13 mouse cellular contexts compared by ENCODE assay signal in genomic region chr12:39736097-39736920, GRCm38 (mm10).
DNase-seq lines count a peak whose midpoint lies in the region; ATAC-seq and TF ChIP-seq lines count a peak whose summit lies in the region.
"Had no signal": no experiment of that assay in that cellular context is flagged by ENCODE, and none has a peak within 500 bp of the region (broad histone marks: within the 10 kb centered on the region; RNA-seq: fewer than 3 reads in every experiment).

No protein-coding gene starts in this region.

- no peaks in the 10 kb centered on the region for H3K27me3 ChIP-seq in hindbrain, embryonic 11.5 days (ENCODE audit: control insufficient read depth, insufficient read depth, low read length)
- no peaks in the 10 kb centered on the region for H3K27me3 ChIP-seq in hindbrain, embryonic 10.5 days (ENCODE audit: insufficient read depth, poor library complexity, severe bottlenecking)
- no peaks in the 10 kb centered on the region for H3K27me3 ChIP-seq in forebrain, embryonic 12.5 days
- no peaks in the 10 kb centered on the region for H3K27me3 ChIP-seq in neural tube, embryonic 12.5 days (replicated peaks)
- no peaks in the 10 kb centered on the region for H3K27me3 ChIP-seq in lung, postnatal 0 days (replicated peaks; ENCODE audit: insufficient read depth, low read length)
- H3K27me3 ChIP-seq: embryonic facial prominence, embryonic 13.5 days had no signal

- ATAC-seq in hindbrain, embryonic 11.5 days (ENCODE audit: low FRiP score), result peak; percentile 46
- peak; percentile 44 for ATAC-seq in forebrain, embryonic 12.5 days (ENCODE audit: low FRiP score)
- ATAC-seq in neural tube, embryonic 12.5 days (ENCODE audit: low FRiP score, low read depth), result peak; percentile 86
- ATAC-seq in lung, postnatal 0 days, result no peak

- H3K27ac ChIP-seq in hindbrain, embryonic 11.5 days (ENCODE audit: low read depth, low read length), result no peak overlapping the region
- H3K27ac ChIP-seq in hindbrain, embryonic 10.5 days, result no peak overlapping the region; the same call in 1 of the 2 replicates
- 0 out of 2 replicates have a peak overlapping the region, but pooled peaks have one; percentile 19 for H3K27ac ChIP-seq in forebrain, embryonic 12.5 days
- peak overlapping the region; percentile 70 for H3K27ac ChIP-seq in neural tube, embryonic 12.5 days
- H3K27ac ChIP-seq in lung, postnatal 0 days (ENCODE audit: low read length), result no peak overlapping the region
- H3K27ac ChIP-seq: embryonic facial prominence, embryonic 13.5 days; gastrocnemius, adult 2 months had no signal

- no peak overlapping the region for H3K4me2 ChIP-seq in hindbrain, embryonic 11.5 days (replicated peaks; ENCODE audit: low read depth, low read length)
- no peak overlapping the region for H3K4me2 ChIP-seq in forebrain, embryonic 12.5 days
- H3K4me2 ChIP-seq in neural tube, embryonic 12.5 days (replicated peaks), result peak overlapping the region; percentile 36; the same call in 1 of the 2 replicates
- no peak overlapping the region for H3K4me2 ChIP-seq in lung, postnatal 0 days (replicated peaks; ENCODE audit: low read depth, low read length)
- H3K4me2 ChIP-seq: embryonic facial prominence, embryonic 13.5 days; heart, embryonic 11.5 days had no signal

- no peak for TF ChIP-seq CTCF in lung, postnatal 0 days (IDR thresholded peaks at IDR 0.05)

- no peak for DNase-seq in hindbrain, embryonic 11.5 days (ENCODE audit: low spot score)
- no peak for DNase-seq in hindbrain, embryonic 10.5 days (ENCODE audit: low spot score)
- peak; percentile 30 for DNase-seq in left cerebral cortex, postnatal 14 days (ENCODE audit: low spot score in 2 of 2)
- DNase-seq in frontal cortex, postnatal 10 days (ENCODE audit: low spot score in 2 of 2), result no peak
- DNase-seq in ovary, postnatal 36 days (ENCODE audit: low spot score), result no peak
- no peak for DNase-seq in lung, postnatal 0 days (ENCODE audit: low spot score)
- DNase-seq: adrenal gland, adult 8-10 months; cerebellum, adult 11-12 months; gastrocnemius, adult 2 months had no signal

- intact Hi-C loops in left cerebral cortex, postnatal 14 days (cut with DNase I), result loop anchor here (5.0 to 10.0 kb wide), 2 partner anchors 222 to 301 kb away; partner anchors contain the start of gene Arl4a

- no peak overlapping the region for H3K4me3 ChIP-seq in hindbrain, embryonic 11.5 days (ENCODE audit: low read depth, low read length)
- H3K4me3 ChIP-seq in hindbrain, embryonic 10.5 days, result no peak overlapping the region
- no peak overlapping the region for H3K4me3 ChIP-seq in forebrain, embryonic 12.5 days (replicated peaks)
- H3K4me3 ChIP-seq in neural tube, embryonic 12.5 days, result no peak overlapping the region
- no peak overlapping the region for H3K4me3 ChIP-seq in lung, postnatal 0 days (ENCODE audit: low read depth, low read length)
- H3K4me3 ChIP-seq: embryonic facial prominence, embryonic 13.5 days; gastrocnemius, adult 2 months had no signal

- H3K4me1 ChIP-seq in hindbrain, embryonic 11.5 days (replicated peaks; ENCODE audit: control insufficient read depth, insufficient read depth, low read length), result no peaks in the 10 kb centered on the region
- H3K4me1 ChIP-seq in hindbrain, embryonic 10.5 days (replicated peaks), result peaks cover 10% of the 10 kb centered on the region
- peaks cover 18% of the 10 kb centered on the region for H3K4me1 ChIP-seq in forebrain, embryonic 12.5 days
- peaks cover 18% of the 10 kb centered on the region for H3K4me1 ChIP-seq in neural tube, embryonic 12.5 days
- H3K4me1 ChIP-seq in lung, postnatal 0 days (ENCODE audit: insufficient read depth, low read depth, low read length), result no peaks in the 10 kb centered on the region

- 59% methylated on average over 9 of the region's 9 CpGs for WGBS in hindbrain, embryonic 11.5 days
- WGBS in hindbrain, embryonic 10.5 days, result 67% methylated on average over 9 of the region's 9 CpGs
- 56% methylated on average over 9 of the region's 9 CpGs for WGBS in forebrain, embryonic 12.5 days
- 19% methylated on average over 9 of the region's 9 CpGs for WGBS in neural tube, embryonic 12.5 days
- WGBS in lung, postnatal 0 days, result 57% methylated on average over 9 of the region's 9 CpGs

- H3K36me3 ChIP-seq in hindbrain, embryonic 11.5 days (ENCODE audit: control insufficient read depth, insufficient read depth, low read length), result no peaks in the 10 kb centered on the region
- H3K36me3 ChIP-seq in hindbrain, embryonic 10.5 days, result no peaks in the 10 kb centered on the region
- no peaks in the 10 kb centered on the region for H3K36me3 ChIP-seq in forebrain, embryonic 12.5 days (replicated peaks)
- H3K36me3 ChIP-seq in neural tube, embryonic 12.5 days, result no peaks in the 10 kb centered on the region
- no peaks in the 10 kb centered on the region for H3K36me3 ChIP-seq in lung, postnatal 0 days (ENCODE audit: insufficient read depth, low read length)
- H3K36me3 ChIP-seq: embryonic facial prominence, embryonic 13.5 days had no signal

- no peaks in the 10 kb centered on the region for H3K9me3 ChIP-seq in hindbrain, embryonic 11.5 days (ENCODE audit: control insufficient read depth, low read length)
- H3K9me3 ChIP-seq in hindbrain, embryonic 10.5 days, result no peaks in the 10 kb centered on the region
- no peaks in the 10 kb centered on the region for H3K9me3 ChIP-seq in forebrain, embryonic 12.5 days
- no peaks in the 10 kb centered on the region for H3K9me3 ChIP-seq in neural tube, embryonic 12.5 days
- H3K9me3 ChIP-seq in lung, postnatal 0 days (ENCODE audit: low read length), result no peaks in the 10 kb centered on the region
- H3K9me3 ChIP-seq: embryonic facial prominence, embryonic 13.5 days had no signal

- no peak overlapping the region for H3K9ac ChIP-seq in hindbrain, embryonic 11.5 days (ENCODE audit: low read depth, low read length)
- no peak overlapping the region for H3K9ac ChIP-seq in forebrain, embryonic 12.5 days
- H3K9ac ChIP-seq in neural tube, embryonic 12.5 days, result no peak overlapping the region
- no peak overlapping the region for H3K9ac ChIP-seq in lung, postnatal 0 days (replicated peaks; ENCODE audit: low read depth)
- H3K9ac ChIP-seq: embryonic facial prominence, embryonic 13.5 days had no signal

- TF ChIP-seq EP300 in lung, postnatal 0 days (IDR thresholded peaks at IDR 0.05), result no peak

Comparison
In these comparisons a context has a peak if more than half of its experiments do, and no peak if none do; other contexts are left out.
1. DNase-seq: peak in left cerebral cortex, postnatal 14 days (2 of 2); none in hindbrain, embryonic 11.5 days (single experiment), hindbrain, embryonic 10.5 days (single experiment), frontal cortex, postnatal 10 days (0 of 2), ovary, postnatal 36 days (single experiment) and lung, postnatal 0 days (single experiment).
2. H3K27ac ChIP-seq: peak in forebrain, embryonic 12.5 days (single experiment) and neural tube, embryonic 12.5 days (single experiment); none in hindbrain, embryonic 11.5 days (single experiment), hindbrain, embryonic 10.5 days (single experiment) and lung, postnatal 0 days (single experiment).